Comparison of ENCODE assay signal across 21 mouse cellular contexts in genomic region chr8:57776723-57777122, GRCm38 (mm10).
DNase-seq lines count a peak whose midpoint lies in the region; ATAC-seq lines count a peak whose summit lies in the region.
"Had no signal": no experiment of that assay in that cellular context is flagged by ENCODE, and none has a peak within 500 bp of the region (broad histone marks: within the 10 kb centered on the region; RNA-seq: fewer than 3 reads in every experiment).

No protein-coding gene starts in this region.

- no peaks in the 10 kb centered on the region for H3K4me1 ChIP-seq in hindbrain, embryonic 13.5 days (replicated peaks)
- H3K4me1 ChIP-seq in hindbrain, embryonic 14.5 days (replicated peaks; ENCODE audit: control insufficient read depth, insufficient read depth, low read length), result peaks cover 5% of the 10 kb centered on the region; the same call in 1 of the 2 replicates
- peaks cover 26% of the 10 kb centered on the region for H3K4me1 ChIP-seq in kidney, embryonic 14.5 days (ENCODE audit: control insufficient read depth, insufficient read depth, low read length)
- H3K4me1 ChIP-seq: embryonic facial prominence, embryonic 12.5 days; forebrain, embryonic 15.5 days had no signal

- H3K4me2 ChIP-seq in hindbrain, embryonic 13.5 days, result no peak overlapping the region
- no peak overlapping the region for H3K4me2 ChIP-seq in hindbrain, embryonic 14.5 days (replicated peaks)
- H3K4me2 ChIP-seq in kidney, embryonic 14.5 days (replicated peaks; ENCODE audit: low read depth, low read length), result no peak overlapping the region
- H3K4me2 ChIP-seq: embryonic facial prominence, embryonic 12.5 days; forebrain, embryonic 15.5 days had no signal

- DNase-seq in hindbrain, embryonic 14.5 days (ENCODE audit: low spot score), result no peak
- peak; percentile 62 to 63 for DNase-seq in kidney, postnatal 36 days
- no peak for DNase-seq in embryo, embryonic 10 days (ENCODE audit: low spot score)
- no peak for DNase-seq in right cerebral cortex, adult 2 months (ENCODE audit: low spot score in 2 of 2)
- no peak for DNase-seq in embryo, embryonic 10.5 days (ENCODE audit: low spot score)
- DNase-seq in layer of hippocampus, postnatal 14 days (ENCODE audit: low spot score in 2 of 2), result no peak
- DNase-seq: adrenal gland, postnatal 36 days; cerebellum, adult 11-12 months; cerebellum, postnatal 36 days; lung, adult 18-20 months; thymus, postnatal 36 days had no signal

- no peak overlapping the region for H3K9ac ChIP-seq in hindbrain, embryonic 13.5 days
- no peak overlapping the region for H3K9ac ChIP-seq in hindbrain, embryonic 14.5 days
- H3K9ac ChIP-seq in kidney, embryonic 14.5 days (ENCODE audit: low read depth, low read length), result no peak overlapping the region
- H3K9ac ChIP-seq: embryonic facial prominence, embryonic 12.5 days; forebrain, embryonic 15.5 days had no signal

- no peaks in the 10 kb centered on the region for H3K27me3 ChIP-seq in hindbrain, embryonic 13.5 days
- no peaks in the 10 kb centered on the region for H3K27me3 ChIP-seq in hindbrain, embryonic 14.5 days (ENCODE audit: control insufficient read depth, insufficient read depth, low read length)
- no peaks in the 10 kb centered on the region for H3K27me3 ChIP-seq in kidney, embryonic 14.5 days (ENCODE audit: control insufficient read depth, insufficient read depth, low read length)
- H3K27me3 ChIP-seq: embryonic facial prominence, embryonic 12.5 days; forebrain, embryonic 15.5 days had no signal

- no peaks in the 10 kb centered on the region for H3K36me3 ChIP-seq in hindbrain, embryonic 13.5 days
- H3K36me3 ChIP-seq in hindbrain, embryonic 14.5 days (replicated peaks; ENCODE audit: control insufficient read depth, insufficient read depth), result no peaks in the 10 kb centered on the region
- no peaks in the 10 kb centered on the region for H3K36me3 ChIP-seq in kidney, embryonic 14.5 days (ENCODE audit: control insufficient read depth, insufficient read depth, low read length)
- H3K36me3 ChIP-seq: embryonic facial prominence, embryonic 12.5 days; forebrain, embryonic 15.5 days; heart, embryonic 10.5 days; limb, embryonic 10.5 days had no signal

- ATAC-seq in hindbrain, embryonic 13.5 days (ENCODE audit: low FRiP score), result 0 out of 2 replicates have a peak, but pooled peaks have one; percentile 44
- ATAC-seq in hindbrain, embryonic 14.5 days (ENCODE audit: low FRiP score), result no peak
- ATAC-seq in kidney, embryonic 14.5 days (ENCODE audit: low FRiP score, low TSS enrichment), result peak; percentile 63; the same call in 1 of the 2 replicates
- ATAC-seq: CD4-positive, CD25-positive, alpha-beta regulatory T cell, adult 4 months; forebrain, embryonic 15.5 days; inflammation-experienced regulatory T-cells, adult 6 months; Patski had no signal

- WGBS in hindbrain, embryonic 13.5 days, result 50% methylated on average over 7 of the region's 7 CpGs
- WGBS in hindbrain, embryonic 14.5 days, result 65% methylated on average over 7 of the region's 7 CpGs
- 11% methylated on average over 7 of the region's 7 CpGs for WGBS in kidney, embryonic 14.5 days

- no peak overlapping the region for H3K4me3 ChIP-seq in hindbrain, embryonic 13.5 days
- no peak overlapping the region for H3K4me3 ChIP-seq in hindbrain, embryonic 14.5 days (replicated peaks; ENCODE audit: low read length)
- no peak overlapping the region for H3K4me3 ChIP-seq in kidney, embryonic 14.5 days (ENCODE audit: low read length)
- H3K4me3 ChIP-seq: embryonic facial prominence, embryonic 12.5 days; erythroblast, embryonic 14.5 days; forebrain, embryonic 15.5 days; heart, embryonic 10.5 days; limb, embryonic 10.5 days had no signal

- H3K9me3 ChIP-seq in hindbrain, embryonic 13.5 days, result no peaks in the 10 kb centered on the region
- H3K9me3 ChIP-seq in hindbrain, embryonic 14.5 days (ENCODE audit: control insufficient read depth, low read length), result no peaks in the 10 kb centered on the region
- H3K9me3 ChIP-seq in kidney, embryonic 14.5 days (ENCODE audit: control insufficient read depth, low read length), result no peaks in the 10 kb centered on the region
- H3K9me3 ChIP-seq: embryonic facial prominence, embryonic 12.5 days; forebrain, embryonic 15.5 days; heart, embryonic 10.5 days; limb, embryonic 10.5 days had no signal

- no peak overlapping the region for H3K27ac ChIP-seq in hindbrain, embryonic 13.5 days
- no peak overlapping the region for H3K27ac ChIP-seq in hindbrain, embryonic 14.5 days
- H3K27ac ChIP-seq in kidney, embryonic 14.5 days (ENCODE audit: low read depth, low read length), result peak overlapping the region; percentile 24; the same call in 1 of the 2 replicates
- H3K27ac ChIP-seq: embryonic facial prominence, embryonic 12.5 days; forebrain, embryonic 15.5 days; heart, embryonic 10.5 days; limb, embryonic 10.5 days had no signal

Comparison
In these comparisons a context has a peak if more than half of its experiments do, and no peak if none do; other contexts are left out.
1. DNase-seq: peak in kidney, postnatal 36 days (2 of 2); none in hindbrain, embryonic 14.5 days (single experiment), embryo, embryonic 10 days (single experiment), right cerebral cortex, adult 2 months (0 of 2), embryo, embryonic 10.5 days (single experiment) and layer of hippocampus, postnatal 14 days (0 of 2).